Mouse (Mus musculus): ENCODE data around the gene Gdf9.

Gene Gdf9

GRCm38 (mm10) chr11:53445562-53445961 is 14.7 kb downstream of the Gdf9 start:
- no peak for DNase-seq (ENCODE audit: low spot score in 2 of 2)

GRCm38 (mm10) chr11:53446183-53446582 is 15.4 kb downstream of the Gdf9 start:
- no peak for DNase-seq (ENCODE audit: low spot score in 2 of 2)

DNA sequence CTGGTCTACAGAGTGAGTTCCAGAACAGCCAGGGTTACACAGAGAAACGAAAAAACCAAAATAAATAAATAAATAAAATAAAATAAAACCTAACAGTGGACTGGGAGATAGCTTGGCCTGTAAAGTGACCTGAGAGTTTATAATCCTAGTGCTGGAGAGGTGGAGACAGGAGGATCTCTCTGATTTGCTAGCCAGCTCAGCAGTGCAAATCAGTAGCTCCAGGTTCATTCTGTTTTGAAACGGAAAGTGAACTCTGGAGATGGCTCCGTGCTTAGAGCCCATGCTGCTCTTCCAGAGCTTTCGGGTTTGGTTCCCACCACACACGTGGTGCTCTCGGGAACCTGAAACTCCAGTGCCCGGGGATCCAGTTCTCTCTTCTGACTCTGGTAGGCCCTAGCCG is 17.2 kb downstream of the Gdf9 start:
- DNase-seq (ENCODE audit: low spot score in 2 of 2), result no peak

- DNase-seq (ENCODE audit: low spot score in 2 of 2), result no peak
Observed at GRCm38 (mm10) chr11:53448529-53448928, 17.7 kb downstream of the Gdf9 start.

DNA sequence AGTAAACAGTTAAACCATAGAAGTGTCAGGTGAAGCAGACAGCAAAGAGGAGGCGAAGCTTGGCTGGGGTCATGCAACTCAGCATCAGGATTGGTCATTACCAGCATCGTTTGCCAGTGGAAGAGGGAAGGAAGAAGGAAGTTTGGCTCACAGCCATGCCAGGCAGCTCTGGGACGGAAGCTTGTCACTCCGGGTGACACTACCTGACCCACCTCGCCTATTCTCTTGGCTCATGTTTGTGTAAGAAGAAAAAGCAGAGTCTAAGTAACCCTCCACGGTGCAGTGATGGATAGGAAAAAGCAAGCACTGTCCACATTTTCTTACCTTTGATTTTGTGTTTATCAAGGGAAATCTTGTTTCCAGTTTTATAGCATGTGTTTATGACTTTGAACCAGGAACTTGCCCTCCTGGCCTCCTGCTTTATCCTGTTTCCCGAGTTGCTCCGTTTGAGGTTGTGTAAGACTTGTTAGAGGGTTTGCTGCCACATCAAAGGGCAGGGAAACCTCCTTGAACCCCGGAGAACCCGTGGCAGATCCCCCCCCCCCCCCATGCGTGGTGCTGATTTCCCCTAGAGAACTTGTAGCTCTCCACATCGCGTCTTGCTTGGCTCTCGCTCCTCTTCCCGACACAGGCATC is 19.4 kb downstream of the Gdf9 start:
- no peak for DNase-seq (ENCODE audit: low spot score in 2 of 2)

DNA sequence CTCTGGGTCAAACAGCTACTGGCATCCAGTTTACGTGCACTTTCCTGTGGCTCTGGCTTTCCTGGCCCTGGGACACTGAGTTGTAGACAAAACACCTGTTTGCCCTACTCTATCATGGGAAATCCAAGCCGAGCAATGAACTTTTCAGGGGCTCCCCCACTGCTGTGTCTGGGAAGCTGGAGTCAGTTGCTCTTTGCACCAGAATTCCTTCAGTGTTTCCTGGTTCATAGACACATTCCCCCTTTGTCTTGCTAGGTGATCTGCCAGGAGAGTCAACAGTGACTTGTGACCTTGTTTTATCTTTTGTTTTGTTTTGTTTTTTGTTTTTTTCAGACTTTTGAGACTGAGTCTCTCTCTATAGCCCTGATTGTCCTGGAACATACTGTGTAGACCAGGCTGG is 20.5 kb downstream of the Gdf9 start:
- DNase-seq (ENCODE audit: low spot score in 2 of 2), result no peak

- DNase-seq (ENCODE audit: low spot score in 2 of 2), result no peak
Observed at GRCm38 (mm10) chr11:53452396-53452795, 21.6 kb downstream of the Gdf9 start.

GRCm38 (mm10) chr11:53453031-53453430 is 22.2 kb downstream of the Gdf9 start:
- no peak for DNase-seq (ENCODE audit: low spot score in 2 of 2)

GRCm38 (mm10) chr11:53456474-53457371 is 25.9 kb downstream of the Gdf9 start, which contains the start of the genes Gm10447 and Shroom1:
Gm10447 (minus strand) TSS chr11:53457110.
Shroom1 (plus strand) TSS chr11:53457205.
- DNase-seq (ENCODE audit: low spot score in 2 of 2), result no peak

- no peak for DNase-seq (ENCODE audit: low spot score in 2 of 2)
Observed at GRCm38 (mm10) chr11:53457372-53457954, 26.6 kb downstream of the Gdf9 start.

- DNase-seq (ENCODE audit: low spot score in 2 of 2), result no peak
Observed at GRCm38 (mm10) chr11:53458996-53459395, 28.2 kb downstream of the Gdf9 start.

DNA sequence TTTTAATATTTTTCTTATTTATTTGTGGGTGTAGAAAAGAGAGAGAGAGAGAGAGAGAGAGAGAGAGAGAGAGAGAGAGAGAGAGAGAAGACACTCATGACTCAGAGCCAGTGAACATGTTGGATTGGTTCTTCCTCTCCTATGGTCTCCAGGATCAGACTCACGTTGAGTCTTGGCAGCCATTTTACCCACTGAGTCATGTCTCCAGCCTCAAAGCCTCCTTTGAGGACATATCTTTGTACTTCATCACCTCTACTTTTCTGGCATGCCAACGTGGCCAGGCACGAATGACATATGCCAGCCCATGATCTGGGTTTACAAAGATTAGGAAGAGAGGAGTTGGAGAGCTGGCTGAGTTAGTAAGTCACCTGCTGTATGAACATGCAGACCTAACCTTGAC is 29.4 kb downstream of the Gdf9 start:
- no peak for DNase-seq (ENCODE audit: low spot score in 2 of 2)

- DNase-seq (ENCODE audit: low spot score in 2 of 2), result no peak
Observed at GRCm38 (mm10) chr11:53461727-53462126, 30.9 kb downstream of the Gdf9 start.

DNA sequence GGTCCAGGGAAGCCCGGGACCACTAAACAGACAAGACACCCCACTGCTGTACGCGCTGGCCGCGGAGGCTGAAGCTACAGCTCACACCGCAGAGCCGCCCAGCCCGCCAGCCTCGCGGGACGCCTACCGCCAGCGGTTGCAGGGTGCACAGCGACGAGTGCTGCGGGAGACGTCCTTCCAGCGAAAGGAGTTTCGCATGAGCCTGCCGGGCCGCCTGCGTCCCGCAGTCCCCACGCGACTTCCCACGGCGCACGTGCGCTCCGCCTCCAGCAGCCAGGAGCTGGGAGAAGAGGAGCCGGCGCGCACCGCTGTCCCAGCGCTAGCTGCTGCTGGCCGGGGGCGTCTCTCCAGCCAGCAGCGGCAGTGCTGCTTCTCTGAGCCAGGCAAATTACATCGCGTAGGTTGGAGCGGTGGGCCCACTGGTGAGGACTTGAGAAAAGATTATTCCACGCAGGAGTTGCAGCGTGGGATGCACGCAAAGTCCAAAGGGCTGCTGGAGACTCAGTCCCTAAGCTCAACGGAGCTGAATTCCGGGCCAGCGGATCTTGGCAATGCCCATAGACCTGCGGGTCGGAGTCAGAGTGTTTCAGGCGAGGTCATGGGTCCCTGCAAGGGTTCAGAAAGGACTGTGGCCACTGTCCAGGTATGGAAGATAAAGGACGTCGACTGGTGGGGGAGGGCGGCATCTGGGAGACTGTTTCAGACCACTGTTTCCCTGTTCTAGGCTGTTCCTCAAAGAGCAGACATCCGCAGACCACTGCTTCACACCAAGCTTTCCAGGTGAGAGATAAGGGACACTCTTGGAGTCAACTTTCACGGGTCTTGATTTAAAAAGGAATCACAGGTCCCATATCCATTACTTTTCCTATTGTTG is 33.0 kb downstream of the Gdf9 start:
- peak in 1 of 2 experiments; percentile 36 for DNase-seq (ENCODE audit: low spot score in 2 of 2)

- DNase-seq (ENCODE audit: low spot score in 2 of 2), result peak; percentile 71 to 83
Observed at GRCm38 (mm10) chr11:53466231-53466971, 35.6 kb downstream of the Gdf9 start.

DNA sequence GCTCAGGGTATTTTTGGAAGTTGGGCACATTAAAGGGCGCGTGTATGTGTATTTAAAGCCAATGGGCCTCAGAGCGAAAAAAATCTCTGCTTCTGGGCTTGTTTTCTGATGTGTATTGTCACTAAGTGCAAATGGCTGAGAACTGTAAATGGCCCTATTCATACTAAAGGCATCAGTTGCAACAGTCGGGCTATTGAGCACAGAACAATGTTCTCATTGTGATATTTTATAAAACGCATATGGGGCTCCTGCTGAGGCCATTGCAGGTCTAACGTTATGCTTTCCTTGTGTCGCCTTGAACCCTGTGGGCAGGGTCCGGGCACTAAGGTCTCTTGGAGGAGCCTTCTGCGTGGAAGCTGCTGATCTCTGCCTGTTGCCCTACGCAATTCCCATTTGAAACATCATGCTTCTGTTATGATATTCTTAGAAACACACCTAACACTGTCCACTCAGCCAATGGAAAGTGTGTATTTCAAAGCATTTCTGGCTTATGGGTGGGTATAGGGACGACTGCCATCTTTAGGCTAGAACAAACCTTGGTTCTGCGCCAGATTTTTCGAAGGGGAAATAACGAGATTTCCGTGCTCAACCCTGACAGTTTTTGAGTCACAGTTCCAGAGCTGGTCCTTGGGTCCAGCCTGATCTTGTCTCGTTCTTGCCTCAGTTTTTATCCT is 38.6 kb downstream of the Gdf9 start:
- DNase-seq (ENCODE audit: low spot score in 2 of 2), result peak in 1 of 2 experiments; percentile 54

- DNase-seq (ENCODE audit: low spot score in 2 of 2), result peak; percentile 82 to 89
Observed at GRCm38 (mm10) chr11:53469968-53470695, 39.3 kb downstream of the Gdf9 start, which contains the start of gene Gm9837. Gm9837 (minus strand) TSS chr11:53470479.

GRCm38 (mm10) chr11:53472709-53473108 is 41.9 kb downstream of the Gdf9 start:
- DNase-seq (ENCODE audit: low spot score in 2 of 2), result no peak

- DNase-seq (ENCODE audit: low spot score in 2 of 2), result no peak
Observed at GRCm38 (mm10) chr11:53475620-53476019, 44.8 kb downstream of the Gdf9 start.
